Mouse (Mus musculus): Measurements from ENCODE around the gene 1110051M20Rik. TPM values are rescaled to one million over a fixed set of nuclear protein-coding genes. Genes with fewer than 3 reads are reported as not detected.

1110051M20Rik gene
- polyA plus RNA-seq, 1 experiment = 19.3 TPM

DNA sequence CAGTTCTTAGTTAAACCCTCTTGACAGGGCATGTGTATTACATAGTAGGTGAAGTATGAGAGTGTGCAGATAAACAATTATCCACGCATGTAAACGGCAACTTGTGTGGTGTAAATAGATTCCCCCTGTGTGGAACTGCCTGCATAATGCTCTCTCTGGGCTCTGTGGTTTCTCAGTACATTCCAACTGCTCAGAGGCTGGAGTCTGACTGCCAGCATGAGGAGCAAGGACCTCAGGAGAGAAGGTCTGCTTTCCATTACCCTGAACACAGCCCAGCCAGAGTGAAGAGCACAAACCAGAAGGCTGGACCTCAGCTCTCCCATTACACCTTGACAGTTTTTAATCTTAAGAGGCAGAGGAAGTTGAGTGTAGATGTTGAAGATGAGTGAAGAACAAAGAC, 33.0 kb downstream of the 1110051M20Rik start:
- H3K4me3 ChIP-seq (ENCODE audit: low read depth, low read length) = no peak overlapping the region
- no peaks in the 10 kb centered on the region for H3K27me3 ChIP-seq (ENCODE audit: control insufficient read depth, insufficient read depth, low read length, poor library complexity, severe bottlenecking)
- H3K4me1 ChIP-seq (ENCODE audit: control insufficient read depth, insufficient read depth, low read length) = no peaks in the 10 kb centered on the region
- TF ChIP-seq EP300 (IDR thresholded peaks at IDR 0.05; ENCODE audit: insufficient read depth, low read depth, low read length) = no peak
- TF ChIP-seq POLR2A (IDR thresholded peaks at IDR 0.05; ENCODE audit: insufficient read depth, low read length) = no peak
- no peak for TF ChIP-seq CTCF (IDR thresholded peaks at IDR 0.05; ENCODE audit: low read depth, low read length)
- H3K9me3 ChIP-seq (replicated peaks; ENCODE audit: control insufficient read depth, insufficient read depth, low read length, poor library complexity, severe bottlenecking) = no peaks in the 10 kb centered on the region
- H3K27ac ChIP-seq (ENCODE audit: insufficient read depth, low read length) = no peak overlapping the region
- no peaks in the 10 kb centered on the region for H3K36me3 ChIP-seq (ENCODE audit: control insufficient read depth, insufficient read depth, low read length, poor library complexity, severe bottlenecking)
- no peak overlapping the region for H3K9ac ChIP-seq (ENCODE audit: low read depth, poor library complexity, severe bottlenecking)

DNA sequence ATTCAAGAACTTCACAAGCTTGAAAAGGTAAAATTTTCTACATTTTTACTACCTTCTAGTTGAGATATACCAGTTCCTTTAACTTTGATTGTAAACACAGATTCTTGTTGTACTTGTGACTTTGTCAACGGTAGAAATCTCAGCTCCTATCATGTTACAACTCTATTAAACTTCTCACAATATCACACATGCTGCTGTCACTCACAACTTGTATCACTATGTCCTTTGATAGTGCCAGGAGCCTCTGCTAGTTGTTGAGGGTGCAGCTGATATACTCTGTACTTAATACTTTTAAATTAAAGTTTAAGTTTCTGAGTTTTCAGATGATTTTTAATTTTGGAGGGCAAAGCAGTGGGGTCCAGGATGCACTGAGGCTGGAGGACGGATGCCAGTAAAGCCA, 36.5 kb downstream of the 1110051M20Rik start:
- Histone ChIP-seq H3K9me3 (replicated peaks; ENCODE audit: control insufficient read depth, insufficient read depth, low read length, poor library complexity, severe bottlenecking) (no peaks in the 10 kb centered on the region), H3K27ac (ENCODE audit: insufficient read depth, low read length) (no peak overlapping the region), H3K27me3 (ENCODE audit: control insufficient read depth, insufficient read depth, low read length, poor library complexity, severe bottlenecking) (no peaks in the 10 kb centered on the region), H3K36me3 (ENCODE audit: control insufficient read depth, insufficient read depth, low read length, poor library complexity, severe bottlenecking) (no peaks in the 10 kb centered on the region), H3K9ac (ENCODE audit: low read depth, poor library complexity, severe bottlenecking) (no peak overlapping the region), H3K4me1 (ENCODE audit: control insufficient read depth, insufficient read depth, low read length) (peaks cover 3% of the 10 kb centered on the region), H3K4me3 (ENCODE audit: low read depth, low read length) (no peak overlapping the region)
- TF ChIP-seq EP300 (IDR thresholded peaks at IDR 0.05; ENCODE audit: insufficient read depth, low read depth, low read length) (no peak), CTCF (IDR thresholded peaks at IDR 0.05; ENCODE audit: low read depth, low read length) (no peak), POLR2A (IDR thresholded peaks at IDR 0.05; ENCODE audit: insufficient read depth, low read length) (no peak)

DNA sequence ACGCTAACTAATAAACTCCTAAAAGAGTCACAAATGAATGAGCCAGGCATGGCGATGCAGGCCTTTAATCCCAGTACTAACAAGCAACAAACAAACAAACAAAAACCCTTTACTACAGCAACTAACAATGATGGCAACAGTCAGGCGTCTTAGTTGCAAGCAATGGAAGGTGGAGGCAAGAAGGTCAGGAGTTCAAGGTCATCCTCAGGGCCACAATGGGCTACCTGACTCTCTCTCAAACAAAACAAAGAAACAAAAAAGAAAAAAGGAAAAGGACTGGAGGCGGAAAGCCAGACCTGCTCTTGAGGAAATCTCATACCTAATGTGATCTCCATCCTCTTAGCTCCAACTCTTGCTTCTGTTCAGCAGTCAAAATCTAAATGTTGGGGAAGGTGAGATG, 39.4 kb downstream of the 1110051M20Rik start:
- Histone ChIP-seq H3K4me1 (ENCODE audit: control insufficient read depth, insufficient read depth, low read length) (peaks cover 3% of the 10 kb centered on the region), H3K27me3 (ENCODE audit: control insufficient read depth, insufficient read depth, low read length, poor library complexity, severe bottlenecking) (no peaks in the 10 kb centered on the region), H3K9ac (ENCODE audit: low read depth, poor library complexity, severe bottlenecking) (no peak overlapping the region), H3K27ac (ENCODE audit: insufficient read depth, low read length) (peak overlapping the region; percentile 72), H3K4me3 (ENCODE audit: low read depth, low read length) (no peak overlapping the region), H3K36me3 (ENCODE audit: control insufficient read depth, insufficient read depth, low read length, poor library complexity, severe bottlenecking) (no peaks in the 10 kb centered on the region), H3K9me3 (replicated peaks; ENCODE audit: control insufficient read depth, insufficient read depth, low read length, poor library complexity, severe bottlenecking) (no peaks in the 10 kb centered on the region)
- TF ChIP-seq CTCF (IDR thresholded peaks at IDR 0.05; ENCODE audit: low read depth, low read length) (no peak), EP300 (IDR thresholded peaks at IDR 0.05; ENCODE audit: insufficient read depth, low read depth, low read length) (0 out of 2 replicates have a peak, but pooled peaks have one; percentile 42), POLR2A (IDR thresholded peaks at IDR 0.05; ENCODE audit: insufficient read depth, low read length) (no peak)

DNA sequence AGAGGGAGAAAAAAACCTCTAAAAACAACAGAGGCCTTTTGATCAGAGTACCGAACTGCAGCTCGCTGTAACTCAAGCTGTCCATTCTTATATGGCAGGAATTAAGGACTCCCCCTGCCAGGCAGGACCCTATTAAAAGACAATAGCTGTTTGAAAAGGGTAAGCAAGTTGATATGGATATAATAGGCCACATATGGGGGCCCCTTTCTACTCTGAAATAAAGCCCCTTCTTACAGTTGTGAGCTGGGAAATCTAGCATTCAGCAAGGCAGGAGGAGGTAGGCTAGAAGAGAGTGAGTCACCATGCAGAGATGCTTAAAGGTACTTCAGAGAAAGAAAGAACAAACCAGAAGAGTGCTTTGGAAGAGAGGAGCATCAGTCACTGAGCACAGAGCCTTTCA, 44.8 kb downstream of the 1110051M20Rik start:
- Histone ChIP-seq H3K9me3 (replicated peaks; ENCODE audit: control insufficient read depth, insufficient read depth, low read length, poor library complexity, severe bottlenecking) (no peaks in the 10 kb centered on the region), H3K4me3 (ENCODE audit: low read depth, low read length) (no peak overlapping the region), H3K4me1 (ENCODE audit: control insufficient read depth, insufficient read depth, low read length) (no peaks in the 10 kb centered on the region), H3K27ac (ENCODE audit: insufficient read depth, low read length) (no peak overlapping the region), H3K27me3 (ENCODE audit: control insufficient read depth, insufficient read depth, low read length, poor library complexity, severe bottlenecking) (no peaks in the 10 kb centered on the region; the same call in 1 of the 2 replicates), H3K9ac (ENCODE audit: low read depth, poor library complexity, severe bottlenecking) (no peak overlapping the region), H3K36me3 (ENCODE audit: control insufficient read depth, insufficient read depth, low read length, poor library complexity, severe bottlenecking) (no peaks in the 10 kb centered on the region)
- TF ChIP-seq POLR2A (IDR thresholded peaks at IDR 0.05; ENCODE audit: insufficient read depth, low read length) = no peak
- no peak for TF ChIP-seq EP300 (IDR thresholded peaks at IDR 0.05; ENCODE audit: insufficient read depth, low read depth, low read length)
- no peak for TF ChIP-seq CTCF (IDR thresholded peaks at IDR 0.05; ENCODE audit: low read depth, low read length)

DNA sequence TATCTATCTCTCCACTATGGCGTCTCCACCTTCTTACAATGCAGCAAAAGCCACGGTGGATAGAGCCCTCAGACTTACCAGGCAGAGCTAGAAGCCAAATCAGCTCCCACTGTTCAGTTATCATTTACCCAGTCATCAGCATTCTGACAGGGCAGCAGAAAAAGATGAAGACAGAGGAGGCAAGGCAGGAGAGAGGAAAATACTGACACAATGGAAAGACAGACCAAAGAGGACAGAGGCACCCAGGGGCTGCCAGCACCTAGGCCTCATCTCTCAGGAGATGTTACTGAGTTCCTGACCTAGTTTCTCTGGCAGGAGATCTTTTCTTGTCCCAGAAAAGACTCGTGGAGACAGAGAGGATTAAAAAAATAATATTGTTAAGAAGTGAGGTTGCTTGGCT, 45.3 kb downstream of the 1110051M20Rik start:
- Histone ChIP-seq H3K36me3 (ENCODE audit: control insufficient read depth, insufficient read depth, low read length, poor library complexity, severe bottlenecking) (no peaks in the 10 kb centered on the region), H3K9me3 (replicated peaks; ENCODE audit: control insufficient read depth, insufficient read depth, low read length, poor library complexity, severe bottlenecking) (no peaks in the 10 kb centered on the region), H3K4me3 (ENCODE audit: low read depth, low read length) (no peak overlapping the region), H3K9ac (ENCODE audit: low read depth, poor library complexity, severe bottlenecking) (no peak overlapping the region), H3K4me1 (ENCODE audit: control insufficient read depth, insufficient read depth, low read length) (no peaks in the 10 kb centered on the region), H3K27ac (ENCODE audit: insufficient read depth, low read length) (no peak overlapping the region), H3K27me3 (ENCODE audit: control insufficient read depth, insufficient read depth, low read length, poor library complexity, severe bottlenecking) (no peaks in the 10 kb centered on the region; the same call in 1 of the 2 replicates)
- no peak for TF ChIP-seq POLR2A (IDR thresholded peaks at IDR 0.05; ENCODE audit: insufficient read depth, low read length)
- no peak for TF ChIP-seq EP300 (IDR thresholded peaks at IDR 0.05; ENCODE audit: insufficient read depth, low read depth, low read length)
- TF ChIP-seq CTCF (IDR thresholded peaks at IDR 0.05; ENCODE audit: low read depth, low read length) = no peak

DNA sequence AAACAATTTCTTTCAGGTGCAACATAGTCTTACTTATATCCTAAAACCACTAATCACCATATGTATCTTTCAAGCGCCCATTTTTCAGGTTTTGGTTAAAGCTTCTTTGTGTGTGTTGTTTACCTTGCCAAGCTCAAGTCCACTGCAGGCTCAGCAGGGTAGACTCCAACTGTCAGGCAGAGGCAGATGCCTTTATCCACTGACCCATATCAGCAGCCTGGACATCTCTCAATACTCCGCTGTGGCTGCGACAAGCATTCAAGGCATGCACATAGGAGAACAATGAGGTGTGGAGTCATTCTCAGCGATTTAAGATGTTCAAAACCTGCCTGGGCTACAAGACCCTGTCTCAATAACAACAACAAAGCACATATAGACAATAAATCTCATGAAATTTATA, 50.4 kb downstream of the 1110051M20Rik start:
- H3K4me3 ChIP-seq (ENCODE audit: low read depth, low read length) = no peak overlapping the region
- no peak overlapping the region for H3K9ac ChIP-seq (ENCODE audit: low read depth, poor library complexity, severe bottlenecking)
- H3K27ac ChIP-seq (ENCODE audit: insufficient read depth, low read length) = no peak overlapping the region
- H3K36me3 ChIP-seq (ENCODE audit: control insufficient read depth, insufficient read depth, low read length, poor library complexity, severe bottlenecking) = no peaks in the 10 kb centered on the region
- TF ChIP-seq CTCF (IDR thresholded peaks at IDR 0.05; ENCODE audit: low read depth, low read length) (no peak), POLR2A (IDR thresholded peaks at IDR 0.05; ENCODE audit: insufficient read depth, low read length) (no peak)
- 0 out of 2 replicates have a peak, but pooled peaks cover 2% of the 10 kb centered on the region for H3K27me3 ChIP-seq (ENCODE audit: control insufficient read depth, insufficient read depth, low read length, poor library complexity, severe bottlenecking)
- no peaks in the 10 kb centered on the region for H3K4me1 ChIP-seq (ENCODE audit: control insufficient read depth, insufficient read depth, low read length)
- no peaks in the 10 kb centered on the region for H3K9me3 ChIP-seq (replicated peaks; ENCODE audit: control insufficient read depth, insufficient read depth, low read length, poor library complexity, severe bottlenecking)
